Mouse (Mus musculus): Measurements from ENCODE around the gene Agxt.

DNA sequence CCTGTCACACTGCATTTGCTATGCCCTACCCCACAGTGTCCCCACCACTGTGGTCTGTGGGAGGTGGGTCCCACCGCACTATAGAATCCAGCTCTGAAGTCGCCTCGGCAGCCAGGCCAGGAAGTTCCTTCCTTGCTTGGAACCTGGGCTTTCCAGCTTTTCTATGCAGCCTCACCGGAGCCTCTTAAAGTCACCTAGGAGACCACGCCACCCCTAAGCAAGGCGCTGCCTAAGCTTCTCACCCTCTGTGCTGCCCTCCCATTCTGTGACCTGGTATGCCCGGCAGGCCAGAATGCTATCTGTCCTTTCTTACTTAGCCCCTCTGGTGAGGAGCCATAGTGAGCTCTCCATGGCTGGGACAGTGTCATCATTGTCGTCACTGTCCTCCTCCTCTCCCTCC, 26.3 kb downstream of the Agxt start:
- TF ChIP-seq CTCF (IDR thresholded peaks at IDR 0.05; ENCODE audit: low read depth, low read length) = no peak
- no peak for TF ChIP-seq GATA1 (IDR thresholded peaks at IDR 0.05; ENCODE audit: borderline replicate concordance, low read length)

Data from G1E (cell line).